In the genomic region with DNA sequence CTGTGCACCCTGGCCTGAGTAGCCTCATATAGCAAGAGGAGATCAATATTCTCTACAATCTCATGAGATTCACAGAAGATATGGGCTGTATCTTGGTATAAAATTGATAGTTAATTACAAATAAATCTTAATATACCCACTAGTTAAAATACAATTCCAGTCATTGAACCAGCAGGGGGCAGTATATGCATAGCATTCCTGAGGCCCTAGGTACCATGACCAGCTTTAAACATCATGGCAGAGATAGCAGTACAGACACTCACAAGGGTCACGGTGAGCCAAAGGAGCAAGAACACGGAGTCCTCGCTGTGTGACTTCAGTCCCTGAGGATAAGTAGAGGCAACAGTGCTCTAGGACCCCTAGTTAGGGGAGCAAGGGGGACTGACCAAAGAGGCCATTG, we compare ENCODE assay signal across 9 mouse cellular contexts. TPM values are rescaled to one million over a fixed set of nuclear protein-coding genes. Genes with fewer than 3 reads are reported as not detected.
A peak's percentile ranks its signal among the peaks of the same experiment; 100 is the strongest.
DNase-seq lines count a peak whose midpoint lies in the region; ATAC-seq and TF ChIP-seq lines count a peak whose summit lies in the region.
"Had no signal": no experiment of that assay in that cellular context is flagged by ENCODE, and none has a peak within 500 bp of the region (broad histone marks: within the 10 kb centered on the region; RNA-seq: fewer than 3 reads in every experiment).

No protein-coding gene starts in this region.

- ATAC-seq in inflammation-experienced regulatory T-cells, adult 6 months, result no peak

- no peak overlapping the region for H3K4me3 ChIP-seq in embryonic fibroblast, embryonic 13.5 days (ENCODE audit: insufficient read depth, low read length)

- 0 out of 2 replicates have a peak, but pooled peaks have one; percentile 3 for TF ChIP-seq CTCF in embryonic fibroblast, embryonic 13.5 days (IDR thresholded peaks at IDR 0.05; ENCODE audit: borderline replicate concordance, insufficient read depth, low read length)

- no peak overlapping the region for H3K27ac ChIP-seq in embryonic fibroblast, embryonic 13.5 days (ENCODE audit: insufficient read depth, low read length)

- no peaks in the 10 kb centered on the region for H3K4me1 ChIP-seq in embryonic fibroblast, embryonic 13.5 days (ENCODE audit: control insufficient read depth, insufficient read depth, low read length)

- DNase-seq in adrenal gland, postnatal 10 days, result peak; percentile 67
- no peak for DNase-seq in adrenal gland, postnatal 4 days (ENCODE audit: low spot score in 2 of 2)
- peak; percentile 45 to 65 for DNase-seq in left cerebral cortex, postnatal 25 days (ENCODE audit: low spot score in 2 of 2)
- DNase-seq in left cerebral cortex, adult 11 months (ENCODE audit: low spot score), result no peak
- peak; percentile 54 for DNase-seq in R1 (ENCODE audit: low read depth, low spot score)
- peak; percentile 65 for DNase-seq in lung, postnatal 10 days

- intact Hi-C loops in left cerebral cortex, postnatal 25 days (cut with DNase I), result loop anchor here (1.0 kb wide), 1 partner anchor 47 kb away; no protein-coding TSS in a partner anchor

- no peak for TF ChIP-seq POLR2A in embryonic fibroblast, embryonic 13.5 days (IDR thresholded peaks at IDR 0.05; ENCODE audit: low read depth, low read length)

RNA-seq across cellular contexts. Expression of gene Ephx1, which starts 28.6 kb away (rescaled TPM):
- 10 to 100 TPM; 61.5 to 67.2 TPM for total RNA-seq in adrenal gland, postnatal 10 days (2021)
- 10 to 100 TPM; 85.8 to 86.5 TPM for total RNA-seq in adrenal gland, postnatal 4 days (2021)
- 10 to 100 TPM; 24.6 to 34.3 TPM for total RNA-seq in left cerebral cortex, postnatal 25 days (2021)
- 156 and 205 TPM in 2 replicates for polyA plus RNA-seq in embryonic fibroblast, embryonic 13.5 days (2011; ENCODE audit: insufficient read length, low read depth, missing spikeins)
- 100 to 1,000 TPM in 2 of 3 experiments, 10 to 100 TPM in 1; 40.9 to 267 (median 215) TPM for polyA plus RNA-seq in inflammation-experienced regulatory T-cells, adult 6 months (2017; shearing (Covaris generic))

RNA-seq across cellular contexts. Expression of gene Tmem63a, which starts 50.0 kb away (rescaled TPM):
- total RNA-seq in adrenal gland, postnatal 10 days (2021), result 10 to 100 TPM; 24.7 to 27.3 TPM
- total RNA-seq in adrenal gland, postnatal 4 days (2021), result 10 to 100 TPM; 32.2 to 33.0 TPM
- total RNA-seq in left cerebral cortex, postnatal 25 days (2021), result 10 to 100 TPM; 10.5 to 11.1 TPM
- 44.4 and 45.2 TPM in 2 replicates for polyA plus RNA-seq in embryonic fibroblast, embryonic 13.5 days (2011; ENCODE audit: insufficient read length, low read depth, missing spikeins)
- 10 to 100 TPM; 12.8 to 18.6 (median 14.0) TPM for polyA plus RNA-seq in inflammation-experienced regulatory T-cells, adult 6 months (2017; shearing (Covaris generic))

RNA-seq across cellular contexts. Expression of gene Lefty1, which starts 57.3 kb away (rescaled TPM):
- total RNA-seq in adrenal gland, postnatal 10 days (2021), result under 1 TPM; 0.63 to 0.79 TPM
- 1 to 10 TPM; 1.4 to 2.7 TPM for total RNA-seq in adrenal gland, postnatal 4 days (2021)
- under 1 TPM; 0.44 to 0.89 TPM for total RNA-seq in left cerebral cortex, postnatal 25 days (2021)
- 2.5 and 2.7 TPM in 2 replicates for polyA plus RNA-seq in embryonic fibroblast, embryonic 13.5 days (2011; ENCODE audit: insufficient read length, low read depth, missing spikeins)
- polyA plus RNA-seq in inflammation-experienced regulatory T-cells, adult 6 months (2017; shearing (Covaris generic)), result not detected

RNA-seq across cellular contexts. Expression of gene 9130409I23Rik, which starts 58.9 kb away (rescaled TPM):
- total RNA-seq in adrenal gland, postnatal 10 days (2021), result under 1 TPM in 1 of 2 experiments, not detected in 1; 0.12 TPM
- total RNA-seq in adrenal gland, postnatal 4 days (2021), result not detected
- not detected for total RNA-seq in left cerebral cortex, postnatal 25 days (2021)
- polyA plus RNA-seq in embryonic fibroblast, embryonic 13.5 days (2011; ENCODE audit: insufficient read length, low read depth, missing spikeins), result not detected in 2 replicates
- not detected for polyA plus RNA-seq in inflammation-experienced regulatory T-cells, adult 6 months (2017; shearing (Covaris generic))
- total RNA-seq: hematopoietic stem cell, adult 5-6 weeks had no signal

Comparison
In these comparisons a context has a peak if more than half of its experiments do, and no peak if none do; other contexts are left out.
1. DNase-seq: peak in adrenal gland, postnatal 10 days (single experiment), left cerebral cortex, postnatal 25 days (2 of 2), R1 (single experiment) and lung, postnatal 10 days (single experiment); none in adrenal gland, postnatal 4 days (0 of 2) and left cerebral cortex, adult 11 months (single experiment).